Mouse (Mus musculus) cerebellum, adult 2 months (tissue): ENCODE measurements around the gene Tln1.

Source experiments
- CTCF ChIP-seq: fragments of 200-500 bp; IDR thresholded peaks from 2 replicates; pipeline ENCODE4 v1.5.1; 2011; ENCODE audit warnings: low read depth, mild to moderate bottlenecking, control low read depth, low read length, moderate library complexity, borderline replicate concordance; ENCODE audit not compliant: insufficient read depth
- POLR2A ChIP-seq: fragments of 200-500 bp; IDR thresholded peaks from 2 replicates; pipeline ENCODE4 v1.6.1; 2011; ENCODE audit warnings: low read length, control low read depth, borderline replicate concordance; ENCODE audit not compliant: insufficient read depth

DNA sequence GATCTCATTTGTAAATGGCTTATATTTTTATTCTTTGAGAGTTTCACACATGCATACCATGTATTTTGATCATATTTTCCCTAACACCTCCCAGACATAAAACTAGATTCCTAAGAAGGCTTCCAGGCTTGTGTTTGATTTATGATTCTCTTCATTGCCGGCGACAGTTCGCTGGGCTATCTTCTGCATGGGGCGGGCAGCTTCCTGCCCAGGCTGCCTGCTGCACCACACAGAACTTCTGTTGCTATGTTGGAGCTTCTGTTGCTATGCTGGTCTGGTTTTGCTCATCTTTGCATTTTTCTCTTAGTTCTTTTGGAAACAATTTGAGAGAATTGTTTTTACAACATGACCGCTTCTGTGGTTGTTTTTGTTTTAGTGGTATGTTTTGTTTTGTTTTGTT is 29.1 kb upstream of the Tln1 start:
- no peak for TF ChIP-seq POLR2A
- no peak for TF ChIP-seq CTCF
